Mouse (Mus musculus): ENCODE measurements around the gene Rfwd3. TPM values are rescaled to one million over a fixed set of nuclear protein-coding genes. Genes with fewer than 3 reads are reported as not detected.
"Not testable (repeated sequence)": the region's sequence is repeated elsewhere in the genome, so short reads cannot be mapped to it uniquely, and the experiment has no call there.

The Rfwd3 gene
- polyA plus RNA-seq, 1 experiment from 2014 or later = 65.2 TPM

- Histone ChIP-seq H3K4me1 (peaks cover 13% of the 10 kb centered on the region; the same call in 1 of the 2 replicates), H3K4me3 (no peak overlapping the region), H3K36me3 (peaks cover 5% of the 10 kb centered on the region; the same call in 1 of the 2 replicates), H3K9me3 (no peaks in the 10 kb centered on the region), H3K27ac (no peak overlapping the region), H3K27me3 (ENCODE audit: insufficient read depth, poor library complexity, severe bottlenecking) (no peaks in the 10 kb centered on the region)
- DNase-seq (ENCODE audit: low spot score) = no peak
- WGBS = 68% methylated on average over 2 of the region's 2 CpGs
Observed at GRCm38 (mm10) chr8:111264693-111265220, 35.3 kb downstream of the Rfwd3 start.

- Histone ChIP-seq H3K4me1 (peaks cover 18% of the 10 kb centered on the region; the same call in 1 of the 2 replicates), H3K9me3 (no peaks in the 10 kb centered on the region), H3K4me3 (no peak overlapping the region), H3K27ac (peak overlapping the region; percentile 29; the same call in 1 of the 2 replicates), H3K27me3 (ENCODE audit: insufficient read depth, poor library complexity, severe bottlenecking) (no peaks in the 10 kb centered on the region), H3K36me3 (no peaks in the 10 kb centered on the region)
- DNase-seq (ENCODE audit: low spot score) = no peak
- 31% methylated on average over 4 of the region's 4 CpGs for WGBS
Observed at GRCm38 (mm10) chr8:111261981-111262381, 38.0 kb downstream of the Rfwd3 start.

GRCm38 (mm10) chr8:111260251-111260650, 39.8 kb downstream of the Rfwd3 start:
- Histone ChIP-seq H3K4me1 (peaks cover 18% of the 10 kb centered on the region; the same call in 1 of the 2 replicates), H3K27ac (no peak overlapping the region), H3K9me3 (no peaks in the 10 kb centered on the region), H3K4me3 (no peak overlapping the region), H3K27me3 (ENCODE audit: insufficient read depth, poor library complexity, severe bottlenecking) (no peaks in the 10 kb centered on the region), H3K36me3 (peaks cover 10% of the 10 kb centered on the region)
- 94% methylated on average over 5 of the region's 5 CpGs for WGBS
- DNase-seq (ENCODE audit: low spot score) = no peak

GRCm38 (mm10) chr8:111259408-111259741, 40.6 kb downstream of the Rfwd3 start:
- WGBS = 11% methylated on average over 13 of the region's 13 CpGs
- H3K4me1 ChIP-seq = peaks cover 18% of the 10 kb centered on the region; the same call in 1 of the 2 replicates
- no peaks in the 10 kb centered on the region for H3K9me3 ChIP-seq
- no peaks in the 10 kb centered on the region for H3K27me3 ChIP-seq (ENCODE audit: insufficient read depth, poor library complexity, severe bottlenecking)
- H3K27ac ChIP-seq = peak overlapping the region; percentile 96
- DNase-seq (ENCODE audit: low spot score) = no peak
- peaks cover 16% of the 10 kb centered on the region for H3K36me3 ChIP-seq
- H3K4me3 ChIP-seq = peak overlapping the region; percentile 86

- 0% methylated on average over 74 of the region's 76 CpGs for WGBS
- Histone ChIP-seq H3K9me3 (no peaks in the 10 kb centered on the region), H3K27me3 (ENCODE audit: insufficient read depth, poor library complexity, severe bottlenecking) (no peaks in the 10 kb centered on the region), H3K27ac (peak within 1 kb of the TSS; percentile 96), H3K36me3 (peaks cover 16% of the 10 kb centered on the region), H3K4me3 (peak within 1 kb of the TSS; percentile 86), H3K4me1 (peaks cover 18% of the 10 kb centered on the region; the same call in 1 of the 2 replicates)
- peak; percentile 96 for DNase-seq (ENCODE audit: low spot score)
Observed at GRCm38 (mm10) chr8:111258631-111259407, 41.2 kb downstream of the Rfwd3 start, which contains the start of gene Glg1. Gene Glg1, minus strand, starts transcription at chr8:111259216.

- H3K4me1 ChIP-seq = peaks cover 18% of the 10 kb centered on the region; the same call in 1 of the 2 replicates
- H3K9me3 ChIP-seq = no peaks in the 10 kb centered on the region
- WGBS = under 1% methylated on average over 26 of the region's 26 CpGs
- peaks cover 16% of the 10 kb centered on the region for H3K36me3 ChIP-seq
- no peak for DNase-seq (ENCODE audit: low spot score)
- no peaks in the 10 kb centered on the region for H3K27me3 ChIP-seq (ENCODE audit: insufficient read depth, poor library complexity, severe bottlenecking)
- peak overlapping the region; percentile 86 for H3K4me3 ChIP-seq
- peak overlapping the region; percentile 96 for H3K27ac ChIP-seq
Observed at GRCm38 (mm10) chr8:111258010-111258630, 41.9 kb downstream of the Rfwd3 start.

GRCm38 (mm10) chr8:111252487-111253112, 47.4 kb downstream of the Rfwd3 start:
- WGBS = 80% methylated on average over 4 of the region's 4 CpGs
- no peaks in the 10 kb centered on the region for H3K9me3 ChIP-seq
- 0 out of 2 replicates have a peak, but pooled peaks cover 2% of the 10 kb centered on the region for H3K4me1 ChIP-seq
- no peak overlapping the region for H3K4me3 ChIP-seq
- no peak for DNase-seq (ENCODE audit: low spot score)
- no peak overlapping the region for H3K27ac ChIP-seq
- H3K27me3 ChIP-seq (ENCODE audit: insufficient read depth, poor library complexity, severe bottlenecking) = no peaks in the 10 kb centered on the region
- peaks cover 21% of the 10 kb centered on the region for H3K36me3 ChIP-seq

- H3K36me3 ChIP-seq = peaks cover 9% of the 10 kb centered on the region; the same call in 1 of the 2 replicates
- no peak for DNase-seq (ENCODE audit: low spot score)
Observed at GRCm38 (mm10) chr8:111250111-111250510, 49.9 kb downstream of the Rfwd3 start.

GRCm38 (mm10) chr8:111248136-111248535, 51.9 kb downstream of the Rfwd3 start:
- H3K27ac ChIP-seq = no peak overlapping the region
- no peaks in the 10 kb centered on the region for H3K27me3 ChIP-seq (ENCODE audit: insufficient read depth, poor library complexity, severe bottlenecking)
- no peak overlapping the region for H3K4me3 ChIP-seq
- peaks cover 4% of the 10 kb centered on the region; the same call in 1 of the 2 replicates for H3K36me3 ChIP-seq
- DNase-seq (ENCODE audit: low spot score) = no peak
- no peaks in the 10 kb centered on the region for H3K9me3 ChIP-seq
- peaks cover 7% of the 10 kb centered on the region; the same call in 1 of the 2 replicates for H3K4me1 ChIP-seq

More at GRCm38 (mm10) chr8:111250111-111250510, 49.9 kb downstream of the Rfwd3 start:
- H3K9me3 ChIP-seq = no peaks in the 10 kb centered on the region
- no peak overlapping the region for H3K4me3 ChIP-seq
- H3K27me3 ChIP-seq (ENCODE audit: insufficient read depth, poor library complexity, severe bottlenecking) = no peaks in the 10 kb centered on the region
- 85% methylated on average over 2 of the region's 2 CpGs for WGBS
- H3K4me1 ChIP-seq = peaks cover 7% of the 10 kb centered on the region; the same call in 1 of the 2 replicates
- H3K27ac ChIP-seq = no peak overlapping the region

- not testable (repeated sequence) for H3K9me3 ChIP-seq; H3K27ac ChIP-seq; H3K4me3 ChIP-seq; H3K4me1 ChIP-seq; H3K27me3 ChIP-seq (ENCODE audit: insufficient read depth, poor library complexity, severe bottlenecking); DNase-seq (ENCODE audit: low spot score); H3K36me3 ChIP-seq
- WGBS = 90% methylated on average over 1 of the region's 1 CpGs
Observed at GRCm38 (mm10) chr8:111246864-111247263, 53.2 kb downstream of the Rfwd3 start.

GRCm38 (mm10) chr8:111246287-111246830, 53.7 kb downstream of the Rfwd3 start:
- Histone ChIP-seq H3K9me3 (no peaks in the 10 kb centered on the region), H3K4me3 (no peak overlapping the region), H3K27me3 (ENCODE audit: insufficient read depth, poor library complexity, severe bottlenecking) (no peaks in the 10 kb centered on the region), H3K27ac (no peak overlapping the region), H3K4me1 (peaks cover 7% of the 10 kb centered on the region; the same call in 1 of the 2 replicates), H3K36me3 (peaks cover 2% of the 10 kb centered on the region; the same call in 1 of the 2 replicates)
- DNase-seq (ENCODE audit: low spot score) = no peak
- 72% methylated on average over 4 of the region's 4 CpGs for WGBS

- 84% methylated on average over 3 of the region's 3 CpGs for WGBS
- Histone ChIP-seq H3K27me3 (ENCODE audit: insufficient read depth, poor library complexity, severe bottlenecking) (no peaks in the 10 kb centered on the region), H3K4me3 (no peak overlapping the region), H3K27ac (no peak overlapping the region), H3K36me3 (no peaks in the 10 kb centered on the region), H3K9me3 (no peaks in the 10 kb centered on the region), H3K4me1 (peaks cover 5% of the 10 kb centered on the region; the same call in 1 of the 2 replicates)
- DNase-seq (ENCODE audit: low spot score) = no peak
Observed at GRCm38 (mm10) chr8:111237301-111237700, 62.7 kb downstream of the Rfwd3 start.
